Mouse (Mus musculus) liver, embryonic 14.5 days (tissue): Measurements from ENCODE around the gene Nphp4.

Source experiments
- CTCF ChIP-seq: IDR thresholded peaks from 2 replicates; pipeline ENCODE4 v1.5.1; 2016; ENCODE audit warnings: antibody characterized with exemption, low read depth, control low read depth
- EP300 ChIP-seq: IDR thresholded peaks from 2 replicates; pipeline ENCODE4 v1.6.1; 2016; ENCODE audit warnings: antibody characterized with exemption, low read depth

DNA sequence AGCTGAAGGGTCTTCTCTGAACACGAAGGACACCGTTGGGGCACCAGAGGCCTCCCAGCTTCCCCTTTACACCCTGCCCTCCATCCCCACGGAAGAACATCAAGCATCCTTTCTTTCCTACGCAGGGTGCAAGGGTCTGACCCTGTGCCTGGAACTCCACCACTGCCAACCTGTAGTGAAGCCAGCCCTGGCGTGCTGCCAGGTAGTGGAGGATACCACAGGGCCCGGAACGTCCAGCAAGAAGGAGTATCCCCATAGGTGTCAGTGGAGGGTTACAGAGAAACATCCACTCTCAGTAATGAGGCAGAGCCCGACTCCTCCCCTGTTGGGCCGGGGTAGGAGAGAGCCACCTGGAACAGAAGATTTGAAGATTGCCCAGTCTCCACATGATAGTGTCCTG is 133.5 kb downstream of the Nphp4 start:
- TF ChIP-seq EP300: no peak
- no peak for TF ChIP-seq CTCF
